Mouse (Mus musculus) thymus, adult 2 months (tissue): ENCODE results near the gene Cpvl. TPM values are rescaled to one million over a fixed set of nuclear protein-coding genes. Genes with fewer than 3 reads are reported as not detected.

Experiments used
- DNase-seq: peaks from one replicate; pipeline ENCODE4 v3.0.0; 2021
- H3K27ac ChIP-seq: fragments of 200-500 bp; 2 replicates; pipeline ENCODE4 v1.5.1; 2012; ENCODE audit warnings: low read length, control low read depth; ENCODE audit not compliant: control insufficient read depth, insufficient read depth
- H3K27me3 ChIP-seq: fragments of 200-500 bp; 2 replicates; pipeline ENCODE4 v1.6.1; 2012; ENCODE audit warnings: mild to moderate bottlenecking, low read length, moderate library complexity, mixed read lengths; ENCODE audit not compliant: control insufficient read depth, insufficient read depth
- H3K36me3 ChIP-seq: fragments of 200-500 bp; 2 replicates; pipeline ENCODE4 v1.6.1; 2012; ENCODE audit warnings: mild to moderate bottlenecking, low read length, moderate library complexity; ENCODE audit not compliant: control insufficient read depth, insufficient read depth
- H3K4me1 ChIP-seq: fragments of 200-500 bp; replicated peaks from 2 replicates; pipeline ENCODE4 v1.6.1; 2012; ENCODE audit warnings: low read length; ENCODE audit not compliant: control insufficient read depth, insufficient read depth
- H3K4me3 ChIP-seq: fragments of 200-500 bp; 2 replicates; pipeline ENCODE4 v1.5.1; 2012; ENCODE audit warnings: mild to moderate bottlenecking, low read length, control low read depth, moderate library complexity; ENCODE audit not compliant: control insufficient read depth, insufficient read depth
- CTCF ChIP-seq: fragments of 200-500 bp; IDR thresholded peaks from 2 replicates; pipeline ENCODE4 v1.5.1; 2012; ENCODE audit warnings: mild to moderate bottlenecking, control low read depth, low read length, moderate library complexity, borderline replicate concordance; ENCODE audit not compliant: control insufficient read depth, poor library complexity, insufficient read depth; ENCODE audit errors: extremely low read depth
- POLR2A ChIP-seq: fragments of 200-500 bp; IDR thresholded peaks from 2 replicates; pipeline ENCODE4 v1.6.1; 2012; ENCODE audit warnings: mild to moderate bottlenecking, low read length, control low read depth, moderate library complexity; ENCODE audit not compliant: control insufficient read depth, poor library complexity, insufficient read depth; ENCODE audit errors: extremely low read depth
- WGBS: fragments of 180-500 bp; shearing (Covaris S2); methylation state at CpG from one replicate; pipeline ENCODE4 v1.1.7; 2018; 5-methylcytosine and 5-hydroxymethylcytosine counted together
- polyA plus RNA-seq: library from polyadenylated mRNA; depleted of rRNA; stranded (reverse); fragments of >200 nt; gene quantifications from 2 replicates; pipeline ENCODE4 v1.2.3, GENCODE M21; 2012

Gene Cpvl
- polyA plus RNA-seq, 1 experiment, result not detected

GRCm38 (mm10) chr6:53879567-53879966 is 98.9 kb downstream of the Cpvl start:
- no peak for TF ChIP-seq CTCF
- no peak for TF ChIP-seq POLR2A
- no peaks in the 10 kb centered on the region for H3K27me3 ChIP-seq
- H3K4me1 ChIP-seq, result no peaks in the 10 kb centered on the region
- 89% methylated on average over 8 of the region's 8 CpGs for WGBS
- no peak for DNase-seq
- no peaks in the 10 kb centered on the region for H3K36me3 ChIP-seq
- H3K27ac ChIP-seq, result no peak overlapping the region
- no peak overlapping the region for H3K4me3 ChIP-seq

GRCm38 (mm10) chr6:53874881-53875429 is 103.5 kb downstream of the Cpvl start:
- TF ChIP-seq POLR2A (no peak), CTCF (no peak)

GRCm38 (mm10) chr6:53871903-53872302 is 106.6 kb downstream of the Cpvl start:
- H3K4me1 ChIP-seq, result no peaks in the 10 kb centered on the region
- no peaks in the 10 kb centered on the region for H3K27me3 ChIP-seq
- H3K27ac ChIP-seq, result no peak overlapping the region
- WGBS, result 94% methylated on average over 6 of the region's 6 CpGs
- no peak overlapping the region for H3K4me3 ChIP-seq
- H3K36me3 ChIP-seq, result no peaks in the 10 kb centered on the region
- no peak for DNase-seq
- no peak for TF ChIP-seq CTCF
- no peak for TF ChIP-seq POLR2A

More at GRCm38 (mm10) chr6:53874881-53875429, 103.5 kb downstream of the Cpvl start:
- H3K27me3 ChIP-seq, result no peaks in the 10 kb centered on the region
- DNase-seq, result no peak
- H3K4me1 ChIP-seq, result no peaks in the 10 kb centered on the region
- 93% methylated on average over 9 of the region's 9 CpGs for WGBS
- H3K36me3 ChIP-seq, result no peaks in the 10 kb centered on the region
- H3K4me3 ChIP-seq, result no peak overlapping the region
- no peak overlapping the region for H3K27ac ChIP-seq

- TF ChIP-seq POLR2A, result no peak
- Histone ChIP-seq H3K36me3 (no peaks in the 10 kb centered on the region), H3K4me1 (no peaks in the 10 kb centered on the region), H3K4me3 (no peak overlapping the region), H3K27ac (no peak overlapping the region), H3K27me3 (no peaks in the 10 kb centered on the region)
- DNase-seq, result no peak
- WGBS, result 75% methylated on average over 2 of the region's 2 CpGs
Measured at GRCm38 (mm10) chr6:53863011-53863410, 115.5 kb downstream of the Cpvl start.

GRCm38 (mm10) chr6:53859106-53859505 is 119.4 kb downstream of the Cpvl start:
- Histone ChIP-seq H3K4me3 (no peak overlapping the region), H3K27ac (no peak overlapping the region), H3K27me3 (no peaks in the 10 kb centered on the region), H3K36me3 (no peaks in the 10 kb centered on the region), H3K4me1 (no peaks in the 10 kb centered on the region)
- DNase-seq, result no peak
- 67% methylated on average over 1 of the region's 1 CpGs for WGBS
- no peak for TF ChIP-seq CTCF
- no peak for TF ChIP-seq POLR2A

- TF ChIP-seq CTCF, result no peak
- TF ChIP-seq POLR2A, result no peak
- no peak for DNase-seq
- no peak overlapping the region for H3K4me3 ChIP-seq
Measured at GRCm38 (mm10) chr6:53857822-53858221, 120.6 kb downstream of the Cpvl start.

GRCm38 (mm10) chr6:53856775-53857174 is 121.7 kb downstream of the Cpvl start:
- TF ChIP-seq POLR2A, result no peak
- TF ChIP-seq CTCF, result no peak
- Histone ChIP-seq H3K4me1 (no peaks in the 10 kb centered on the region), H3K27me3 (no peaks in the 10 kb centered on the region), H3K27ac (no peak overlapping the region), H3K4me3 (no peak overlapping the region), H3K36me3 (no peaks in the 10 kb centered on the region)
- no peak for DNase-seq
- 76% methylated on average over 2 of the region's 2 CpGs for WGBS

More at GRCm38 (mm10) chr6:53857822-53858221, 120.6 kb downstream of the Cpvl start:
- H3K4me1 ChIP-seq, result no peaks in the 10 kb centered on the region
- no peak overlapping the region for H3K27ac ChIP-seq
- 84% methylated on average over 7 of the region's 7 CpGs for WGBS
- H3K36me3 ChIP-seq, result no peaks in the 10 kb centered on the region
- H3K27me3 ChIP-seq, result no peaks in the 10 kb centered on the region
